Mouse (Mus musculus): ENCODE measurements around the gene Rft1. TPM values are rescaled to one million over a fixed set of nuclear protein-coding genes. Genes with fewer than 3 reads are reported as not detected.

Gene Rft1
- total and polyA plus RNA-seq, 2 experiments, result 12.3 to 19.0 TPM

- no peak for TF ChIP-seq POLR2A (IDR thresholded peaks at IDR 0.05; ENCODE audit: extremely low read depth, insufficient read depth, low read length)
- TF ChIP-seq CTCF (IDR thresholded peaks at IDR 0.05; ENCODE audit: low read depth, low read length), result no peak
- peak; percentile 83 for DNase-seq (ENCODE audit: extremely low read depth, low read depth, low spot score)
- H3K4me1 ChIP-seq (ENCODE audit: control insufficient read depth, insufficient read depth, low read length), result peaks cover 8% of the 10 kb centered on the region
- 24% methylated on average over 3 of the region's 3 CpGs for WGBS
- no peak overlapping the region for H3K4me3 ChIP-seq (ENCODE audit: insufficient read depth, low read depth, low read length)
- no peaks in the 10 kb centered on the region for H3K27me3 ChIP-seq (ENCODE audit: control insufficient read depth, insufficient read depth, low read length)
- no peaks in the 10 kb centered on the region for H3K79me2 ChIP-seq (ENCODE audit: control insufficient read depth, insufficient read depth, low read length)
- H3K27ac ChIP-seq (replicated peaks; ENCODE audit: insufficient read depth, low read depth, low read length), result peak overlapping the region; percentile 87
- H3K36me3 ChIP-seq (ENCODE audit: control insufficient read depth, insufficient read depth, low read length), result peaks cover 3% of the 10 kb centered on the region; the same call in 1 of the 2 replicates
- H3K9ac ChIP-seq (ENCODE audit: low read depth, low read length), result no peak overlapping the region
These were observed 36.5 kb downstream of the Rft1 start for GRCm38 (mm10) chr14:30690685-30691084.

GRCm38 (mm10) chr14:30692439-30692838, 38.3 kb downstream of the Rft1 start:
- Histone ChIP-seq H3K27me3 (ENCODE audit: control insufficient read depth, insufficient read depth, low read length) (no peaks in the 10 kb centered on the region), H3K4me1 (ENCODE audit: control insufficient read depth, insufficient read depth, low read length) (peaks cover 8% of the 10 kb centered on the region), H3K4me3 (ENCODE audit: insufficient read depth, low read depth, low read length) (no peak overlapping the region), H3K9ac (ENCODE audit: low read depth, low read length) (no peak overlapping the region), H3K79me2 (ENCODE audit: control insufficient read depth, insufficient read depth, low read length) (no peaks in the 10 kb centered on the region), H3K27ac (replicated peaks; ENCODE audit: insufficient read depth, low read depth, low read length) (no peak overlapping the region), H3K36me3 (ENCODE audit: control insufficient read depth, insufficient read depth, low read length) (no peaks in the 10 kb centered on the region)
- TF ChIP-seq POLR2A (IDR thresholded peaks at IDR 0.05; ENCODE audit: extremely low read depth, insufficient read depth, low read length) (no peak), CTCF (IDR thresholded peaks at IDR 0.05; ENCODE audit: low read depth, low read length) (no peak)
- 80% methylated on average over 6 of the region's 6 CpGs for WGBS
- no peak for DNase-seq (ENCODE audit: extremely low read depth, low read depth, low spot score)

- no peaks in the 10 kb centered on the region for H3K36me3 ChIP-seq (ENCODE audit: control insufficient read depth, insufficient read depth, low read length)
- 86% methylated on average over 2 of the region's 2 CpGs for WGBS
- peaks cover 8% of the 10 kb centered on the region for H3K4me1 ChIP-seq (ENCODE audit: control insufficient read depth, insufficient read depth, low read length)
- H3K27me3 ChIP-seq (ENCODE audit: control insufficient read depth, insufficient read depth, low read length), result no peaks in the 10 kb centered on the region
- TF ChIP-seq CTCF (IDR thresholded peaks at IDR 0.05; ENCODE audit: low read depth, low read length) (no peak), POLR2A (IDR thresholded peaks at IDR 0.05; ENCODE audit: extremely low read depth, insufficient read depth, low read length) (no peak)
- no peaks in the 10 kb centered on the region for H3K79me2 ChIP-seq (ENCODE audit: control insufficient read depth, insufficient read depth, low read length)
- no peak overlapping the region for H3K27ac ChIP-seq (replicated peaks; ENCODE audit: insufficient read depth, low read depth, low read length)
- no peak overlapping the region for H3K9ac ChIP-seq (ENCODE audit: low read depth, low read length)
- peak; percentile 18 for DNase-seq (ENCODE audit: extremely low read depth, low read depth, low spot score)
- no peak overlapping the region for H3K4me3 ChIP-seq (ENCODE audit: insufficient read depth, low read depth, low read length)
These were observed 40.6 kb downstream of the Rft1 start for GRCm38 (mm10) chr14:30694786-30695185.

GRCm38 (mm10) chr14:30695609-30696008, 41.4 kb downstream of the Rft1 start:
- Histone ChIP-seq H3K36me3 (ENCODE audit: control insufficient read depth, insufficient read depth, low read length) (no peaks in the 10 kb centered on the region), H3K4me3 (ENCODE audit: insufficient read depth, low read depth, low read length) (no peak overlapping the region), H3K79me2 (ENCODE audit: control insufficient read depth, insufficient read depth, low read length) (no peaks in the 10 kb centered on the region), H3K9ac (ENCODE audit: low read depth, low read length) (no peak overlapping the region), H3K27ac (replicated peaks; ENCODE audit: insufficient read depth, low read depth, low read length) (no peak overlapping the region), H3K4me1 (ENCODE audit: control insufficient read depth, insufficient read depth, low read length) (peaks cover 2% of the 10 kb centered on the region), H3K27me3 (ENCODE audit: control insufficient read depth, insufficient read depth, low read length) (no peaks in the 10 kb centered on the region)
- TF ChIP-seq POLR2A (IDR thresholded peaks at IDR 0.05; ENCODE audit: extremely low read depth, insufficient read depth, low read length) (no peak), CTCF (IDR thresholded peaks at IDR 0.05; ENCODE audit: low read depth, low read length) (peak; percentile 39)
- WGBS, result 3% methylated on average over 4 of the region's 4 CpGs
- DNase-seq (ENCODE audit: extremely low read depth, low read depth, low spot score), result peak; percentile 80

- Histone ChIP-seq H3K9ac (ENCODE audit: low read depth, low read length) (no peak overlapping the region), H3K4me1 (ENCODE audit: control insufficient read depth, insufficient read depth, low read length) (peaks cover 2% of the 10 kb centered on the region), H3K27me3 (ENCODE audit: control insufficient read depth, insufficient read depth, low read length) (no peaks in the 10 kb centered on the region), H3K4me3 (ENCODE audit: insufficient read depth, low read depth, low read length) (no peak overlapping the region), H3K79me2 (ENCODE audit: control insufficient read depth, insufficient read depth, low read length) (no peaks in the 10 kb centered on the region), H3K36me3 (ENCODE audit: control insufficient read depth, insufficient read depth, low read length) (no peaks in the 10 kb centered on the region), H3K27ac (replicated peaks; ENCODE audit: insufficient read depth, low read depth, low read length) (no peak overlapping the region)
- no peak for TF ChIP-seq POLR2A (IDR thresholded peaks at IDR 0.05; ENCODE audit: extremely low read depth, insufficient read depth, low read length)
- no peak for TF ChIP-seq CTCF (IDR thresholded peaks at IDR 0.05; ENCODE audit: low read depth, low read length)
- 88% methylated on average over 15 of the region's 15 CpGs for WGBS
- DNase-seq (ENCODE audit: extremely low read depth, low read depth, low spot score), result no peak
These were observed 43.4 kb downstream of the Rft1 start for GRCm38 (mm10) chr14:30697407-30698052.

- H3K36me3 ChIP-seq (ENCODE audit: control insufficient read depth, insufficient read depth, low read length), result no peaks in the 10 kb centered on the region
- peak; percentile 57 for DNase-seq (ENCODE audit: extremely low read depth, low read depth, low spot score)
- H3K79me2 ChIP-seq (ENCODE audit: control insufficient read depth, insufficient read depth, low read length), result no peaks in the 10 kb centered on the region
- H3K4me1 ChIP-seq (ENCODE audit: control insufficient read depth, insufficient read depth, low read length), result peaks cover 2% of the 10 kb centered on the region
- no peak overlapping the region for H3K27ac ChIP-seq (replicated peaks; ENCODE audit: insufficient read depth, low read depth, low read length)
- no peak overlapping the region for H3K9ac ChIP-seq (ENCODE audit: low read depth, low read length)
- no peaks in the 10 kb centered on the region for H3K27me3 ChIP-seq (ENCODE audit: control insufficient read depth, insufficient read depth, low read length)
- peak; percentile 94 for TF ChIP-seq CTCF (IDR thresholded peaks at IDR 0.05; ENCODE audit: low read depth, low read length)
- TF ChIP-seq POLR2A (IDR thresholded peaks at IDR 0.05; ENCODE audit: extremely low read depth, insufficient read depth, low read length), result no peak
- WGBS, result 31% methylated on average over 8 of the region's 8 CpGs
- no peak overlapping the region for H3K4me3 ChIP-seq (ENCODE audit: insufficient read depth, low read depth, low read length)
These were observed 45.5 kb downstream of the Rft1 start for GRCm38 (mm10) chr14:30699656-30700055.
